Mouse (Mus musculus) layer of hippocampus, adult 9-11 months (tissue): ENCODE measurements around the gene Phip.

Source experiments
- DNase-seq: peaks from one replicate; pipeline ENCODE4 v3.0.0; 2022

Gene Phip

GRCm38 (mm10) chr9:82975342-82976215 is at the start of gene Phip:
Gene Phip, minus strand, starts transcription at chr9:82975516.
- peak; percentile 93 for DNase-seq

GRCm38 (mm10) chr9:83023724-83024123 is 48.4 kb upstream of the Phip start:
- DNase-seq: peak; percentile 61

DNA sequence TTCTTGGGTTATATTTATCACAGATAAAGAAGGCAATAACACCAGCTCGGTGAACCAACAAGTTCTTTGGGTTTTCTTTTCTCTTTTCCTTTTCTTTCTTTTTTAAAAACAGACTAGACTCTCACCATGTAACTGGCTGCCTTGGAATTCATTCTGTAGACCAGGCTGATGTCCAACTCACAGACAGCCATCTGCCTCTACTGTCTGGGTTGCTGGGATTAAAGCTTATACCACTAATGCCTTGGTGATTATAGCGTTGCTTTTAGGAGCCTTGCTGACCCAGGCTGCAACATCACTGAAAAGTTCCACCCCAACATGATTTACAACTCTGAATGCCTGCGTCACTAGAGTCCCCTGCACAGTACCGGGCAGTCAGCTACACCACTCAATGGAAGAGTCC is 39.2 kb upstream of the Phip start:
- no peak for DNase-seq

DNA sequence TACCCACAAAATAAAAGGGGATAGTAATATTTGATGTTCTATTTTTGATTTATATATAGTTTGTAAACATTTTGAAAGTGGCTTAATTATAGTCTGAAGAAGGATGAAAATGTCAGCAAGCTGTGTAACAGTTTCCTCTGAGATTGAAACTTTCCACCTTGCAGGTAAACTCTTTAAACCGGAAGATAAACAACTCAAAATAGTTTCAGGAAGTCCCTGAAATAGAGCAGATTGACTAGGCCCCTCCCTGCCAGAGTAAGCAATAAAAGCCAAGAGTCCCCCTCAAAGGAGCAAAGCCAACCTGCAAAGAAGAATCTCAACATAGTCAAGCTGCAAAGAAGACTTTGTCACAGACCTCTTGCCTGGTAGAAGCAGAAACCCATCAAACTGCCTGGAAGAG is 33.0 kb upstream of the Phip start:
- DNase-seq: no peak

GRCm38 (mm10) chr9:83001342-83001741 is 26.0 kb upstream of the Phip start:
- no peak for DNase-seq

DNA sequence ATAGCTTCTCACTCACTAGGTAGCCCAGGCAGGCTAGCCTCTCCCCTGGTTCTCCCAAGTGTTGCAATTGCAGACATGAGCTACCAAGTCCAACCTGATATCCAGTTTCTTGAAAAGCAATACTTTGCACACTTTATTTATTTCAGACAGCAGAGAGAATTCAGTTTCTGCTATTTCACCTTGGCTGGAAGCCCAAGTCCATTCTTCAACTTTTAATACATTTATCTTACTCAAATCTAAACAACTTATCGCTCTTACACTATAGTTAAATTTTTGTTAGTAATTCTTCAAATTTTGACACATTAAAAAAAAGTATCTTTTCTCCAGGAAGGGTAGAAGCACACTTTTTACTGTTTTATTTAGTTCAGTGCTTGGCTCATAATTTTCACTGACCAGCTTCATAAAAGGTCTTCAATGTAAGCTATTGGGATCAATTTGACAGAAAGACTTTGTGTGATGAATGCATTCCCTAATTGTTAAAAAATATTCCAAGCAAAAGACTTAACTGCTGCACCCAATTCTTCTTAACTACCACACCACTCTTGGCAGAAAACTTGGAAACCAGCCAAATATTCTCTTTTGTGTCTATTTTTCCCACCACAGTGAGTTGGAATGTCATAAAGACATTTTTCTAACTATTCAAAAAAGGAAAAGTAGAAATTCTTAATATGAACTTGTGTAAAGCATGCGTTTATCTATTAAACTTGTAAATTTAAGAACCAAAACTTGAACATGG is 22.6 kb upstream of the Phip start:
- no peak for DNase-seq

DNA sequence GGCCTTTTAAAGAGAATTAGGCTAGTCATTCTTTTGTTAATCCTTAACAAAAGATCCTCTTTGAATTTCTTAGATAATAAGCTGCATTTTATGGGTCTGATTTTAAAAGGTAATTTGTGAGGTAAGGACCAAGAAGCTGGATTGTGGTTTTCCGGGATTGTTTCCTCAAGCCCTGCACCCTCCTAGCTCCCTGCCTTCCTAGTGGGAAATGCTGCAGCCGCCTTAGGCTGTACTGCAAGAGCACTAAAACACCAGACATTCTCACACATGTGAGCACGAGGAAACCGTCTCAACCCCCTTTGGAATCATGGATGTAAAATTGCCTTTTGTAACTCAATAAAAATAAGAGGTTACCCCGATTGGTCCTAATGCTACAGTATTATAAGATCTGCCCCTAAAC is 1.6 kb upstream of the Phip start:
- DNase-seq: no peak

- no peak for DNase-seq
Observed at GRCm38 (mm10) chr9:82976219-82976618, 903 bp upstream of the Phip start.

GRCm38 (mm10) chr9:82974962-82975341 is 364 bp downstream of the Phip start:
- no peak for DNase-seq

- peak; percentile 93 for DNase-seq
Observed at GRCm38 (mm10) chr9:82974187-82974861, 992 bp downstream of the Phip start.

- DNase-seq: no peak
Observed at GRCm38 (mm10) chr9:82973321-82973892, 1.9 kb downstream of the Phip start.

GRCm38 (mm10) chr9:82971433-82971832 is 3.9 kb downstream of the Phip start:
- peak; percentile 24 for DNase-seq

DNA sequence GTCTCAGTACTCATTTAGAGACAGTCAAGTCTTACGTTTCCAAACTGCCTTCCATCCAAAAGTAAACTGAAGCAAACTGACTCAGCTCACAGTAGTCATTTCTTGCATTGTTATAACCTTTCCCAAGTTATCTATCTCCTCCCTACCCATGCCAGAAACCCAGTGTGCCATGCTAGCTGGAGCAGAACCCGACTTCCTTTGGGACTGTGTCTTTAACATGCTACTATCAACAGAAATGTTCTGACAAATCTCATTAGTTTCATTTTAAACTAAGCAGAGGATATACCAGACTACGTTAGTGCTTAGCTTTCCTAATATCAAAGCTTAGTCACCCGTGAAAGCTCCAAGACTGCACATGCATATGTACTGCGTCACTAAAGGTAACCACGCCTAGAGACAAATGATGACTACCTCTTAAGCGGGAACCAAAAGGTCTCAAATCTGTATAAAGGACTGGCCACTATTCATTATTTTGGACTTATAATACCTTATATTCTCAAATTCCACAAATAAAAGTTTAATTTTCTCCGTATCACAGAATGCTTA is 8.2 kb downstream of the Phip start:
- DNase-seq: no peak

- DNase-seq: no peak
Observed at GRCm38 (mm10) chr9:82963981-82964380, 11.3 kb downstream of the Phip start.

GRCm38 (mm10) chr9:82961352-82961751 is 14.0 kb downstream of the Phip start:
- no peak for DNase-seq

GRCm38 (mm10) chr9:82955267-82955666 is 20.0 kb downstream of the Phip start:
- DNase-seq: no peak

GRCm38 (mm10) chr9:82952330-82952729 is 23.0 kb downstream of the Phip start:
- no peak for DNase-seq

- no peak for DNase-seq
Observed at GRCm38 (mm10) chr9:82951435-82952004, 23.8 kb downstream of the Phip start.

GRCm38 (mm10) chr9:82907246-82907645 is 68.1 kb downstream of the Phip start:
- no peak for DNase-seq

DNA sequence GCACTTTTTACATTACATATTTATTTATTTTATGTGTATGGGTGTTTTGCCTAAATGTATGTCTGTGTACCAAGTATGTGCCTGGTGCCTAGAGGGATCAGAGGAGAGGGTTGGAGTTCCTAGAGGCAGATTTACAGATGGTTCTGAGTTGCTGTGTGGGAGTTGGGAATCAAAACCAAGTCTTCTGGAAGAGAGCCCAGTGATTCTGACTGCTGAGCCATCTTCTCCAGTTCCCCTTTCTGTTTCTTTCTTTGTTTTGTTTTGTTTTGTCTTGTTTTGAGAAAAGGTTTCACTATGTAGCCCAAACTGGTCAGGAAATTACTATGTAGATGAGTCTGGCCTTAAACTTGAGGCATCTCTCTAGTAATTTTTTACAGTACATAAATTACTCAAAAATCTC is 86.7 kb downstream of the Phip start:
- DNase-seq: peak; percentile 37

DNA sequence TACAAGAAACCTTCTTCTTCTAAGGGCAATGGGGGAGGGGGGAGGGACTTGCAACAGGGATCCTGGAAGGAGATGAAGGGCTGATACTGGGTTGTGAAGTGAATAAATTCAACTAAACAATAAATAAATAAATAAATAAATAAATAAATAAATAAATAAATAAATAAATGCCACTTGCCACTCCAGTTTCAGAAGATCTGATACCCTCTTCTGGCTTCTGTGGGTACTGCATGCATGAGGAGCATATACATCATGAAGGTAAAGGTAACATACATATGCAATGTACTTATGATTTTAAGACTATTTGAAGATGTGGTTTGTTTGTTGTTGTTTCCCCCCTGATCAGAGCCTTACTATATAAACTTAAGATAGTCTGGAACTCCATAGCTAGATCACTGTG is 91.1 kb downstream of the Phip start:
- no peak for DNase-seq

DNA sequence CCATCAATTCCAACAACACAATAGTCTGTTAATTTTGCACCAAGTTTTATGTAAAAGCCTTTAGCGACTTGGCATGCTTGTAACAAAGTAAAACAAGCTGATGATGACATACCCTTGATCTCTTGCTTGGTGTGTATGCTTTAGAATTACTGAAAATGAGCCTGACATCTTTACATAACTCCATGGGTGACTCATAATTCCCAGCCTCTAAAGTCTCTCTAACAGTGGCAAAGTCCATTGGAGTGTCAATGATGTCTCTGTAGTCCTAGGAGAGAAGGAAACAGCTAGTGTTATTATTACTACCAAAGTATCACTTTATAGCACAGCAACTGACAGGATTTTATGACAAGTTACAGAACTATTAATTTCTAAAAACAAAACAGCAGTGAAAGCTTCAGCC is 98.2 kb downstream of the Phip start:
- no peak for DNase-seq

DNA sequence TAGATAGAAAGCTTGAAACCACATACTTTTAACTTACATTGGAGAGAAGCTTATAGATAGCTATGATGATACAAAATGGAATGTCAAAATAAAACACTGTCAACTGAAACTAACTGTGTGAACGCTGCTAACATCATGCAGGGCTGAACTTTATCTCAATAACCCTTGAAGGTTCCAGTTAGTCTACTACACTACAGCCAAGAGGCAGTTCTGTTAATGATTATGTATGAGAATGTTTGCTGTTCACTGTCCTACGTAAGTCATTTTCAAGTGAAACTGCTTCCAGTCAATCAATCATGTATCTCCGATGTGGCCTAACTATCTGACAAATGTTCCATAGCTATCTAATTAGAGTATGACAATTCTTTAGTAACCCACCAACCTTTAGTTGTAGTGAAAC is 107.6 kb downstream of the Phip start:
- no peak for DNase-seq
